Mouse (Mus musculus) neural tube, embryonic 14.5 days (tissue): ENCODE measurements at regions not wholly inside any gene's neighbourhood (a gene's known extent, or its start where the extent isn't known, plus 50 kb on each side); places are given as distances from the start of the nearest gene placed in this dataset.
"Not testable (repeated sequence)": the region's sequence is repeated elsewhere in the genome, so short reads cannot be mapped to it uniquely, and the experiment has no call there.

Experiments used
- ATAC-seq: fragments of 200-750 bp; cut with Nextera tagmentation; 2 replicates; pipeline ENCODE4 v1.8.0; 2017; ENCODE audit warnings: low read depth, mild to moderate bottlenecking, moderate TSS enrichment, moderate library complexity
- H3K27ac ChIP-seq: fragments of 300-500 bp; sonication (generic); 2 replicates; pipeline ENCODE4 v1.5.1; 2014; ENCODE audit warnings: low read depth, mild to moderate bottlenecking, control low read depth, low read length, moderate library complexity, mixed read lengths
- H3K27me3 ChIP-seq: fragments of 300-500 bp; sonication (generic); 2 replicates; pipeline ENCODE4 v1.6.1; 2014; ENCODE audit warnings: low read length; ENCODE audit not compliant: control insufficient read depth, insufficient read depth
- H3K36me3 ChIP-seq: fragments of 300-500 bp; sonication (generic); 2 replicates; pipeline ENCODE4 v1.6.1; 2014; ENCODE audit warnings: low read length, mixed read lengths; ENCODE audit not compliant: control insufficient read depth, insufficient read depth
- H3K4me1 ChIP-seq: fragments of 300-500 bp; sonication (generic); 2 replicates; pipeline ENCODE4 v1.6.1; 2014; ENCODE audit warnings: low read length; ENCODE audit not compliant: control insufficient read depth, insufficient read depth
- H3K4me2 ChIP-seq: fragments of 300-500 bp; sonication (generic); 2 replicates; pipeline ENCODE4 v1.6.1; 2014; ENCODE audit warnings: mild to moderate bottlenecking, low read depth, low read length, control low read depth
- H3K4me3 ChIP-seq: fragments of 300-500 bp; sonication (generic); 2 replicates; pipeline ENCODE4 v1.5.1; 2014; ENCODE audit warnings: low read depth, low read length, control low read depth, mixed read lengths
- H3K9ac ChIP-seq: fragments of 300-500 bp; sonication (generic); replicated peaks from 2 replicates; pipeline ENCODE4 v1.6.1; 2014; ENCODE audit warnings: low read depth, mild to moderate bottlenecking, control low read depth, low read length, mixed read lengths
- H3K9me3 ChIP-seq: fragments of 300-500 bp; sonication (generic); 2 replicates; pipeline ENCODE4 v1.6.1; 2016; ENCODE audit warnings: low read length; ENCODE audit not compliant: control insufficient read depth
- WGBS: fragments of 180-500 bp; shearing (Covaris S2); extraction: QIAGEN DNeasy Blood & Tissue Kit; methylation state at CpG from one replicate; pipeline ENCODE4 v1.1.7; 2014; 5-methylcytosine and 5-hydroxymethylcytosine counted together

DNA sequence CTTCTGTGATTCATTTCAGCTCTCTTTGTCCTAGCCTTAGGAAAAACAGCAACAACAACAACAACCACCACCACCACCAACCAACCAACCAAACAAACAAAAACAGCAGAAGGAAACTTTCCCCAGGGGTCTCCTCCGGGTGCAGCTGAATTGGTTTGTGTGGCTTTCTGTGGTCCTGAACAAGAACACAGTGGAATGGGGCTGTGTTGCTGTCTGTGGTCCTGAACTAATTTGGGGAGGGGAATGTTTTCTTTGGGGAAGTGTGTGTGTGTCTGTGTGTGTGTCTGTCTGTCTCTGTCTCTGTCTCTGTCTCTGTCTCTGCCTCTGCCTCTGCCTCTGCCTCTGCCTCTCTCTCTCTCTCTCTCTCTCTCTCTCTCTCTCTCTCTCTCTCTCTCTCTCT, 164.8 kb upstream of the 1700012A03Rik start:
- not testable (repeated sequence) for ATAC-seq, H3K9me3 ChIP-seq, H3K4me1 ChIP-seq, H3K9ac ChIP-seq, H3K4me2 ChIP-seq, H3K27me3 ChIP-seq, H3K4me3 ChIP-seq, H3K36me3 ChIP-seq
- peak overlapping the region; percentile 34; the same call in 1 of the 2 replicates for H3K27ac ChIP-seq
- WGBS = 0% methylated on average over 1 of the region's 1 CpGs

DNA sequence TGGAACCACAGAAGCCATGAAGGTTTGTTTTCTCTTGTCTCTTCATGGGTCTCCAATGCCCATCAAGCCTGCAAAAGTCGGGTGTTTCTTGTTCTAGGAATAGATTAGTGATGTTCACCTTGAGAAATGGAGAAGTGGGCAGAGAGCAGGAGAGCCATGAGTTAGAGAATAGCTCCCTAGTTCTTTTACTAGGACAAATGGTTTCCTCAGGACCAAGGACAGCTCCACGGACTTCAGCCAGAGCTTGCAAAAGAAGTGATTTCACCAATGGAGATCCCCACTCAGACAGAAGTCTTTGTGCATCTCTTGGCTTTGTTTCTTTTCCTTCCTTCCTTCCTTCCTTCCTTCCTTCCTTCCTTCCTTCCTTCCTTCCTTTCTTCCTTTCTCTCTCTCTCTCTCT, 166.3 kb upstream of the 1700012A03Rik start:
- no peak for ATAC-seq
- H3K9ac ChIP-seq = no peak overlapping the region
- H3K27ac ChIP-seq = no peak overlapping the region
- no peak overlapping the region for H3K4me3 ChIP-seq
- no peaks in the 10 kb centered on the region for H3K27me3 ChIP-seq
- 0 out of 2 replicates have a peak, but pooled peaks cover 3% of the 10 kb centered on the region for H3K4me1 ChIP-seq
- H3K9me3 ChIP-seq = no peaks in the 10 kb centered on the region
- H3K4me2 ChIP-seq = no peak overlapping the region
- WGBS = 15% methylated on average over 2 of the region's 2 CpGs
- H3K36me3 ChIP-seq = no peaks in the 10 kb centered on the region

DNA sequence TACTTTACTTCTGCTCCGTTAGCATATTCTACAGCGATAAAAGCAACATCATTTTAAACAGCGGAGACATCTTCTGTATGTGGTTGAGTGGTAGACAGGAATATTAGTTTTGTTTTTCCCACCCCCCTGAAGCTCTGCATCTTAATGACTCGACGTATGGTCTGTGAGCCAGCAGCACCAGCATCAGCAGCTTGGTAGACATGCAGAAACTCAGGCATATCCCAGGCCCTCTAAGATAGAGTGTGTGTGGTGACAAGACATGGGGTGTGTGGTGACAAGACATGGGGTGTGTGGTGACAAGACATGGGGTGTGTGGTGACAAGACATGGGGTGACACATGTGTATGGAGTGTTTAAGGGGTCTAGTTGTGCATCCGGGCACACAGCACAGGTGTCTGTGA, 175.4 kb upstream of the 1700012A03Rik start:
- WGBS = 88% methylated on average over 6 of the region's 6 CpGs
- Histone ChIP-seq H3K27ac (no peak overlapping the region), H3K36me3 (no peaks in the 10 kb centered on the region), H3K4me1 (no peaks in the 10 kb centered on the region), H3K4me2 (no peak overlapping the region), H3K27me3 (no peaks in the 10 kb centered on the region), H3K9ac (no peak overlapping the region), H3K4me3 (no peak overlapping the region), H3K9me3 (no peaks in the 10 kb centered on the region)
- ATAC-seq = no peak

GRCm38 (mm10) chr6:31873911-31874310, 176.1 kb upstream of the 1700012A03Rik start:
- H3K27me3 ChIP-seq = no peaks in the 10 kb centered on the region
- no peak overlapping the region for H3K27ac ChIP-seq
- no peak for ATAC-seq
- no peak overlapping the region for H3K9ac ChIP-seq
- H3K9me3 ChIP-seq = no peaks in the 10 kb centered on the region
- H3K4me3 ChIP-seq = no peak overlapping the region
- H3K4me2 ChIP-seq = no peak overlapping the region
- no peaks in the 10 kb centered on the region for H3K36me3 ChIP-seq
- H3K4me1 ChIP-seq = no peaks in the 10 kb centered on the region
- 29% methylated on average over 1 of the region's 1 CpGs for WGBS

GRCm38 (mm10) chr6:31871766-31872165, 178.3 kb upstream of the 1700012A03Rik start:
- Histone ChIP-seq H3K9ac (no peak overlapping the region), H3K4me2 (no peak overlapping the region), H3K4me3 (no peak overlapping the region), H3K36me3 (no peaks in the 10 kb centered on the region), H3K27ac (no peak overlapping the region), H3K4me1 (no peaks in the 10 kb centered on the region), H3K27me3 (no peaks in the 10 kb centered on the region), H3K9me3 (no peaks in the 10 kb centered on the region)
- 91% methylated on average over 3 of the region's 3 CpGs for WGBS
- no peak for ATAC-seq

DNA sequence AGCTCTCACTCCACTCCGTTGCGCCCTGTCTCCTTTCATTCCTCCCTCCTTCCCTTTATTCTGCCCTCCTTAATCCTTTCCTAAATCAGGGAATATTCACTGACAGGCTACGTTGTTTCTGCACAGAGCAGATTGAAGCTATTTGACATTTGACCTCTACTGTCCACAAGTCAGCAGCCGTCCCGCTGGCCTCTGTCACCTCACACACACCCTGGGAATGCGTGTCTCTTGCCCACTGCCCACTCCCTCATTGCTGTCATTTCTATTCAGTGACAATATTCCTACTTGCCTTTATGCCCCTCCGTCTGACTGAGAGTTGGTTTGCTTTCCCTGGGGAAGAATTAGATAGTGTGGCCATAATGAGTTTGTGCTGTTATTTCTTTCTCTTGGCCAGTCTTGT, 188.1 kb upstream of the 1700012A03Rik start:
- H3K4me2 ChIP-seq = no peak overlapping the region
- peak; percentile 28; the same call in 1 of the 2 replicates for ATAC-seq
- no peak overlapping the region for H3K4me3 ChIP-seq
- 0 out of 2 replicates have a peak overlapping the region, but pooled peaks have one; percentile 17 for H3K27ac ChIP-seq
- no peaks in the 10 kb centered on the region for H3K36me3 ChIP-seq
- no peaks in the 10 kb centered on the region for H3K9me3 ChIP-seq
- no peaks in the 10 kb centered on the region for H3K27me3 ChIP-seq
- H3K9ac ChIP-seq = no peak overlapping the region
- 30% methylated on average over 7 of the region's 7 CpGs for WGBS
- H3K4me1 ChIP-seq = peaks cover 5% of the 10 kb centered on the region; the same call in 1 of the 2 replicates

DNA sequence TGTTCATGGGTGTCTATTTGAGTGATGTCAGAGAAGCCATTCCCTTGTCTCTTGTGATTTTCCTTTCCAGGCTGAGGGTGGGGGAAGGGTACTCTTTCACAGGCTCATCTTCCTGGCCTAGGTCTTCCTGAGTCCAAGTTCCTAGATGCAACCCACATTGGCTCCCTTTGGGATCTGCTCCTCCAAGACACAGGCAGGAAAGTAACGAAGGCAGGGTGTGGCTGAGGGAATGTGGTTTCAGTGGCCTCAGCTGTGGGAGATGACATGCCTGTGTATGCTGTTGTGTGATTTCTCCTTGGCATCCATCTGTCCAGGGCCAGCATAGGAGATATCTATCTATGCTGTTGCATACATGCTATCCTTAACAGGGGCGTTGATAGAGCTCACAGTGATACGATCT, 190.4 kb upstream of the 1700012A03Rik start:
- no peak for ATAC-seq
- H3K4me1 ChIP-seq = peaks cover 5% of the 10 kb centered on the region; the same call in 1 of the 2 replicates
- H3K9ac ChIP-seq = no peak overlapping the region
- 87% methylated on average over 3 of the region's 3 CpGs for WGBS
- no peak overlapping the region for H3K27ac ChIP-seq
- H3K36me3 ChIP-seq = no peaks in the 10 kb centered on the region
- no peak overlapping the region for H3K4me3 ChIP-seq
- H3K4me2 ChIP-seq = no peak overlapping the region
- no peaks in the 10 kb centered on the region for H3K9me3 ChIP-seq
- no peaks in the 10 kb centered on the region for H3K27me3 ChIP-seq

GRCm38 (mm10) chr6:31854261-31854660, 195.8 kb upstream of the 1700012A03Rik start:
- Histone ChIP-seq H3K4me2 (no peak overlapping the region), H3K4me1 (no peaks in the 10 kb centered on the region), H3K9me3 (no peaks in the 10 kb centered on the region), H3K9ac (no peak overlapping the region), H3K27ac (no peak overlapping the region), H3K36me3 (no peaks in the 10 kb centered on the region), H3K27me3 (no peaks in the 10 kb centered on the region), H3K4me3 (no peak overlapping the region)
- ATAC-seq = no peak
- 96% methylated on average over 14 of the region's 16 CpGs for WGBS

DNA sequence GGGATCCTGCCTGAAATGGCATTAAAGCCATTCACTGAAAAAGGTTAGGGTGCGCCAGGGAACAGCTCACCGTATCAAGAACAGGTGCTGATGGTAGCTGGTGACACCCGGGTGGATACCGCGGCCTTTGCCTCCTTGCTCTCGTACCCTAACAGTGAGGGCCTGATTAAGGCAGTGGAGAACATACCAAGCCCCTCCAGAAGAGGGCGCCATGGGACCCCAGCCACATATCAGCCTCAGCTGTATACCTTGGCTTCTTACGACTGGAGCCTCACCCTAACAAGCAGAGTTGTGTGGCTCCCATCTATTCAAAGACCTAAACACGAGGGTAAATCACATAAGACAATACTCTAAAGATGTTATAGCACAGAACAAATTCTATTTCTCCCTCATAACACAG, 203.7 kb upstream of the 1700012A03Rik start:
- no peak for ATAC-seq
- H3K27me3 ChIP-seq = no peaks in the 10 kb centered on the region
- H3K36me3 ChIP-seq = no peaks in the 10 kb centered on the region
- no peaks in the 10 kb centered on the region for H3K4me1 ChIP-seq
- H3K4me2 ChIP-seq = no peak overlapping the region
- no peak overlapping the region for H3K4me3 ChIP-seq
- no peak overlapping the region for H3K27ac ChIP-seq
- 91% methylated on average over 9 of the region's 9 CpGs for WGBS
- H3K9ac ChIP-seq = no peak overlapping the region
- H3K9me3 ChIP-seq = no peaks in the 10 kb centered on the region
